Mouse (Mus musculus) forebrain, embryonic 10.5 days (tissue): ENCODE results near the gene Pax7. TPM values are rescaled to one million over a fixed set of nuclear protein-coding genes. Genes with fewer than 3 reads are reported as not detected.

ENCODE experiments used
- DNase-seq: peaks from one replicate; pipeline ENCODE4 v3.0.0-alpha.2; 2017; ENCODE audit warnings: low spot score; ENCODE audit errors: extremely low spot score
- H3K27ac ChIP-seq: fragments of 300-500 bp; sonication (generic); 2 replicates; pipeline ENCODE4 v1.5.1; 2016; ENCODE audit warnings: mild to moderate bottlenecking
- H3K27me3 ChIP-seq: fragments of 300-500 bp; sonication (generic); 2 replicates; pipeline ENCODE4 v1.6.1; 2016; ENCODE audit warnings: mild to moderate bottlenecking; ENCODE audit not compliant: poor library complexity, severe bottlenecking
- H3K36me3 ChIP-seq: fragments of 300-500 bp; sonication (generic); replicated peaks from 2 replicates; pipeline ENCODE4 v1.6.1; 2016; ENCODE audit warnings: mild to moderate bottlenecking, moderate library complexity
- H3K4me1 ChIP-seq: fragments of 300-500 bp; sonication (generic); 2 replicates; pipeline ENCODE4 v1.6.1; 2016
- H3K4me3 ChIP-seq: fragments of 300-500 bp; sonication (generic); 2 replicates; pipeline ENCODE4 v1.5.1; 2016; ENCODE audit warnings: mild to moderate bottlenecking, moderate library complexity
- H3K9me3 ChIP-seq: fragments of 300-500 bp; sonication (generic); 2 replicates; pipeline ENCODE4 v1.6.1; 2016; ENCODE audit warnings: mild to moderate bottlenecking, moderate library complexity
- WGBS: fragments of 180-500 bp; shearing (Covaris S2); methylation state at CpG from one replicate; pipeline ENCODE4 v1.1.7; 2016; 5-methylcytosine and 5-hydroxymethylcytosine counted together
- polyA plus RNA-seq: library from polyadenylated mRNA; unstranded; fragments of >200 nt; fragmentation: Nextera tagmentation; extraction: Ambion mirVana; gene quantifications from 2 replicates; pipeline ENCODE4 v1.2.1, GENCODE M21; 2016

Gene Pax7
- polyA plus RNA-seq, 1 experiment from 2014 or later = 2.4 TPM

- Histone ChIP-seq H3K27ac (peak overlapping the region; percentile 62; the same call in 1 of the 2 replicates), H3K4me3 (peak overlapping the region; percentile 8; the same call in 1 of the 2 replicates), H3K36me3 (no peaks in the 10 kb centered on the region), H3K9me3 (no peaks in the 10 kb centered on the region), H3K27me3 (peaks cover 99% of the 10 kb centered on the region), H3K4me1 (peaks cover 82% of the 10 kb centered on the region)
- DNase-seq = no peak
- WGBS = 10% methylated on average over 13 of the region's 13 CpGs
Observed at GRCm38 (mm10) chr4:139756931-139757330, 76.4 kb downstream of the Pax7 start.

- Histone ChIP-seq H3K27me3 (peaks cover 90% of the 10 kb centered on the region), H3K27ac (no peak overlapping the region; the same call in 1 of the 2 replicates), H3K9me3 (no peaks in the 10 kb centered on the region), H3K4me3 (no peak overlapping the region), H3K4me1 (peaks cover 56% of the 10 kb centered on the region), H3K36me3 (no peaks in the 10 kb centered on the region; the same call in 1 of the 2 replicates)
- DNase-seq = no peak
- WGBS = 38% methylated on average over 11 of the region's 11 CpGs
Observed at GRCm38 (mm10) chr4:139754148-139754710, 79.1 kb downstream of the Pax7 start.

GRCm38 (mm10) chr4:139750926-139751325 lies 82.4 kb downstream of the Pax7 start:
- peaks cover 8% of the 10 kb centered on the region for H3K36me3 ChIP-seq
- DNase-seq = no peak
- peaks cover 62% of the 10 kb centered on the region for H3K27me3 ChIP-seq
- no peak overlapping the region for H3K4me3 ChIP-seq
- WGBS = 90% methylated on average over 5 of the region's 5 CpGs
- H3K9me3 ChIP-seq = no peaks in the 10 kb centered on the region
- peaks cover 45% of the 10 kb centered on the region for H3K4me1 ChIP-seq
- H3K27ac ChIP-seq = no peak overlapping the region

GRCm38 (mm10) chr4:139747190-139747936 lies 86.0 kb downstream of the Pax7 start:
- Histone ChIP-seq H3K27ac (0 out of 2 replicates have a peak overlapping the region, but pooled peaks have one; percentile 22), H3K4me3 (no peak overlapping the region), H3K4me1 (peaks cover 34% of the 10 kb centered on the region), H3K9me3 (no peaks in the 10 kb centered on the region), H3K36me3 (peaks cover 8% of the 10 kb centered on the region), H3K27me3 (peaks cover 43% of the 10 kb centered on the region)
- no peak for DNase-seq
- 57% methylated on average over 12 of the region's 12 CpGs for WGBS

DNA sequence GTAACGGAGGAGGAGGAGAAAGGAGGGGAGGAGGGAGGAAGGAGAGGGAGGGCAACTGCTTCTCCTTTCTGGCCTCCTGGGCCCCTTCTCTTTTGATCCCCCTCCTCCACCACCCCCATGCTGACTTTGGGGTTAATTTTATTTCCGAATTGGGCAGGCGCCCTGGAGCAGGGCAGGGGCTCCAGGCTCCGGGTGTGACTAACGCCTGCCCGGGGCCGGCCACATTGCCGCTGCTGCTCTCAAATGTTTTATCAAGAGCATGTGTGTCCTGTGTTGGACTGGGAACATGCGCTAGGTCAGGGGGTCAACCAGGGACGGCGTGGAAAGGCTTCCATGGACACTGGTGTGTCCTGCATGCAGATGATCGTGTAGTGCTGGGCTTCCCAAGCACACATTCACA lies 87.2 kb downstream of the Pax7 start:
- no peaks in the 10 kb centered on the region for H3K9me3 ChIP-seq
- H3K27ac ChIP-seq = no peak overlapping the region
- peaks cover 11% of the 10 kb centered on the region for H3K36me3 ChIP-seq
- no peak for DNase-seq
- 71% methylated on average over 12 of the region's 12 CpGs for WGBS
- peaks cover 34% of the 10 kb centered on the region for H3K4me1 ChIP-seq
- no peak overlapping the region for H3K4me3 ChIP-seq
- H3K27me3 ChIP-seq = peaks cover 36% of the 10 kb centered on the region; the same call in 1 of the 2 replicates

GRCm38 (mm10) chr4:139744765-139745395 lies 88.4 kb downstream of the Pax7 start:
- H3K36me3 ChIP-seq = peaks cover 15% of the 10 kb centered on the region
- peaks cover 34% of the 10 kb centered on the region for H3K4me1 ChIP-seq
- WGBS = 78% methylated on average over 12 of the region's 12 CpGs

GRCm38 (mm10) chr4:139743626-139744025 lies 89.7 kb downstream of the Pax7 start:
- Histone ChIP-seq H3K4me1 (peaks cover 31% of the 10 kb centered on the region), H3K4me3 (no peak overlapping the region), H3K9me3 (no peaks in the 10 kb centered on the region), H3K36me3 (peaks cover 10% of the 10 kb centered on the region), H3K27ac (no peak overlapping the region), H3K27me3 (peaks cover 20% of the 10 kb centered on the region; the same call in 1 of the 2 replicates)
- no peak for DNase-seq
- WGBS = 89% methylated on average over 3 of the region's 3 CpGs

More at GRCm38 (mm10) chr4:139744765-139745395, 88.4 kb downstream of the Pax7 start:
- Histone ChIP-seq H3K27ac (no peak overlapping the region), H3K4me3 (no peak overlapping the region), H3K9me3 (no peaks in the 10 kb centered on the region), H3K27me3 (peaks cover 25% of the 10 kb centered on the region; the same call in 1 of the 2 replicates)
- DNase-seq = no peak

GRCm38 (mm10) chr4:139737035-139737434 lies 96.3 kb downstream of the Pax7 start:
- 91% methylated on average over 9 of the region's 9 CpGs for WGBS
- no peak overlapping the region for H3K4me3 ChIP-seq
- no peak overlapping the region for H3K27ac ChIP-seq
- peaks cover under 1% of the 10 kb centered on the region; the same call in 1 of the 2 replicates for H3K27me3 ChIP-seq
- no peaks in the 10 kb centered on the region for H3K4me1 ChIP-seq
- no peak for DNase-seq
- H3K36me3 ChIP-seq = peaks cover 6% of the 10 kb centered on the region; the same call in 1 of the 2 replicates
- H3K9me3 ChIP-seq = no peaks in the 10 kb centered on the region

- 64% methylated on average over 2 of the region's 2 CpGs for WGBS
- H3K27ac ChIP-seq = no peak overlapping the region
- no peak overlapping the region for H3K4me3 ChIP-seq
- peaks cover 12% of the 10 kb centered on the region; the same call in 1 of the 2 replicates for H3K27me3 ChIP-seq
- H3K4me1 ChIP-seq = peaks cover 18% of the 10 kb centered on the region
- no peak for DNase-seq
- H3K36me3 ChIP-seq = no peaks in the 10 kb centered on the region
- H3K9me3 ChIP-seq = peaks cover 12% of the 10 kb centered on the region; the same call in 1 of the 2 replicates
Observed at GRCm38 (mm10) chr4:139727101-139727500, 106.2 kb downstream of the Pax7 start.

DNA sequence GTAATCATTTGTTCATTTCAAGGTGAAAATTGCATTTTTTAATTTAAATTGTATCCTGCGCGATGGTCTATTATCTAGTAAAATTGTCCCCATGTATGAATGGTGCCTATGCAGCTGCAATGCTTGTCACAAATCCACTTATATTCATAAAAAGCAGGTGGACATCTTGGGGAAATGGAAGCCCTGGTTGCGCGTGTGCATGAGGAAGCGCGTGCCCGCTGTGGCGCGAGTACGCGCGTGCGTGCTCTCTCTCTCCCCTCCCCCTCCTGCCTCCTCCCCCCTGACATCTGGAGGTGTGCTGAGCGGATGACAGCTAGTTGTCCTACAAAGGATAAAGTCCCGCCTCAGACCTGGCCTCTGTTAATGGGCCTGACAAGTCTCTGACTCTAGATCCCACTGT lies 107.9 kb downstream of the Pax7 start:
- 68% methylated on average over 15 of the region's 15 CpGs for WGBS
- H3K4me1 ChIP-seq = peaks cover 18% of the 10 kb centered on the region
- no peak for DNase-seq

GRCm38 (mm10) chr4:139724296-139724695 lies 109.0 kb downstream of the Pax7 start:
- Histone ChIP-seq H3K27me3 (peaks cover 12% of the 10 kb centered on the region; the same call in 1 of the 2 replicates), H3K27ac (peak overlapping the region; percentile 4), H3K4me1 (peaks cover 18% of the 10 kb centered on the region), H3K9me3 (peaks cover 9% of the 10 kb centered on the region; the same call in 1 of the 2 replicates), H3K4me3 (0 out of 2 replicates have a peak overlapping the region, but pooled peaks have one; percentile 20), H3K36me3 (no peaks in the 10 kb centered on the region)
- no peak for DNase-seq
- 70% methylated on average over 4 of the region's 4 CpGs for WGBS

More for the DNA sequence above, 107.9 kb downstream of the Pax7 start:
- no peak overlapping the region for H3K4me3 ChIP-seq
- H3K27me3 ChIP-seq = peaks cover 12% of the 10 kb centered on the region; the same call in 1 of the 2 replicates
- no peak overlapping the region for H3K27ac ChIP-seq
- H3K36me3 ChIP-seq = no peaks in the 10 kb centered on the region
- H3K9me3 ChIP-seq = peaks cover 12% of the 10 kb centered on the region; the same call in 1 of the 2 replicates

- Histone ChIP-seq H3K4me1 (peaks cover 18% of the 10 kb centered on the region), H3K4me3 (no peak overlapping the region), H3K27me3 (peaks cover 24% of the 10 kb centered on the region), H3K36me3 (no peaks in the 10 kb centered on the region), H3K9me3 (no peaks in the 10 kb centered on the region), H3K27ac (no peak overlapping the region)
- DNase-seq = no peak
- WGBS = 82% methylated on average over 5 of the region's 5 CpGs
Observed at GRCm38 (mm10) chr4:139718978-139719377, 114.3 kb downstream of the Pax7 start.
